Mouse (Mus musculus) spleen, postnatal 0 days (tissue): ENCODE results near the gene Cul1. TPM values are rescaled to one million over a fixed set of nuclear protein-coding genes. Genes with fewer than 3 reads are reported as not detected.

Experiments used
- polyA plus RNA-seq: library from polyadenylated mRNA; unstranded; fragments of >200 nt; fragmentation: Nextera tagmentation; extraction: Ambion mirVana; gene quantifications from 2 replicates; pipeline ENCODE4 v1.2.1, GENCODE M21; 2015

The Cul1 gene
- polyA plus RNA-seq = 66.9 and 67.0 TPM in 2 replicates

DNA sequence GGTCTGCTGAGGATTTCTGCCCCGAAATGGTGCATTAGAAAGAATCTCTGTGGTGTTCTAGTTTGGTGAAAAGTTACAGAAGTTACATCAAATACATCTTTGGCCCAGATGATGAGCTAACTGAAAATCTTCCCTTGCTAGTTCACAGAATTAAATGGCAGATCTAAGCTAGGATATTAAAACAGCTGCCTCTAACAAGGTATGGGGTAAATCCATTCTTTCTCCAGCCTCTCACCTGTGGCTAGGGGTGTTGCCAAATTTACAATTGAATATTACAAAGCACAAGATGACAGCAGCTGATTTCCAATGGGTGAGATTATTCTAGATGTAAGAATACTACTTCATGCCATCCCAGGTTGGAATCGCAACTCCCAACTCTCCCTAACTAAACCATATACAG lies at the start of gene Cul1:
Cul1 (plus strand) TSS at position 301 of the 400 bp plus-strand sequence.

Other genes with a start within 250 kb of the Cul1 start
- 105 and 112 TPM in 2 replicates for gene Ezh2, start 141.9 kb downstream of the Cul1 start, polyA plus RNA-seq